Mouse (Mus musculus) ovary, postnatal 10 days (tissue): ENCODE measurements at regions not wholly inside any gene's neighbourhood (a gene's known extent, or its start where the extent isn't known, plus 50 kb on each side); places are given as distances from the start of the nearest gene placed in this dataset.

ENCODE experiments used
- DNase-seq: peaks from one replicate; pipeline ENCODE4 v3.0.0; 2022; ENCODE audit warnings: low spot score

DNA sequence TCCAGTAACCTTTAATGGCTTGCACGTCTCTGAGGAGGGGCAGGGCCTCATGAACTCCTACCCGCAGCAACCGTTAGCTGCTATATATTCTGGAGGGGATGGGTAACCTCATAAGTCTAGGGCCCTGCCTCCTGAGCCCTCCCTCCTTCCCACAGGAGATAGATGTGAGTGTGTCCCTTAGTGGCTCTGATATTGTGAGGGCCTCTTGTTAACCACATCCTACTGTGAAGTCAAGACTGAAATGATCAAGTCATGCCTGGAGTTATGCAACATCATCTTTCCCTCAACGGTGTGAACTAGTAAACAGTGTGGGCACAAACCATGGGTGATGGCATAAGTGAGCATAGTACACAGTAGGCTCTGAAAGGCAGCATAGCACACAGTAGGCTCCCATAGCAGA is 255.8 kb upstream of the Sdk2 start:
- DNase-seq, result no peak

DNA sequence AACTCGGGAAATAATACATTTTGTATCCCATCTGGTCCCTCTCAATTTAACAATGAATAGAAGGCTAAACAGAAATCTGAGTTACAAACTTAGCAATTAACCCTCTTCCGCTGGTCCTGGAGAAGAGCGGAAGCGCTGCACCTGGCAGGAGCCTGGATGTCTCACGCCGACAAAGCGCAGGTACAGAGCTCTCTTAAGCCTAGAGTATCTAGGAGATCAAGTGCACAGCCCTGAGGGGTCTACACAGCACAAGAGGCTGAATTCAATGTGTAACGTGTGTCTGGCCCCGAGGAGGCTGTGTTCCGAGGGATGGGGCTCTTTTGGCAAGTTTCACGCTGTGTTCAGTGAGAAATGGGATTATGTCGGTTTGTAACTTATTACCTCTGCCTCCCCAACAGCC is 255.1 kb upstream of the Sdk2 start:
- DNase-seq, result no peak

DNA sequence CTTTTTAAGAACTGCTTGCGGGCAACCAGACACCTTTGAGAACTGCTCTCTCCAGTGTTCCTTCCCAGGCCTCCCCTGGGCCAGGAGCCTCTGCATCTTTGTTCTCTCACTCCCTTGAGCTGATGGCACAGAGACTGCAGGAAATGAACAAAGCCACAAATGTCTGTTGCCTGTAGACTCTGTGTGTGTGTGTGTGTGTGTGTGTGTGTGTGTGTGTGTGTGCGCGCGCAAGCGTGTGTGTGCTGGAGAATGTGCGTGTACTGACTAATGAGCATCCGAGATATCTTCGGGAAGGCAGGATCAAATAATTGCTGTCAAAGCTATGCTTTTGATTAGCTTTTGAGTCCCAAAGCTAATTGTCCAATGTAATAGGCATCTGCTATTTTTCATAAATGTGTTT is 254.7 kb upstream of the Sdk2 start:
- DNase-seq, result no peak

DNA sequence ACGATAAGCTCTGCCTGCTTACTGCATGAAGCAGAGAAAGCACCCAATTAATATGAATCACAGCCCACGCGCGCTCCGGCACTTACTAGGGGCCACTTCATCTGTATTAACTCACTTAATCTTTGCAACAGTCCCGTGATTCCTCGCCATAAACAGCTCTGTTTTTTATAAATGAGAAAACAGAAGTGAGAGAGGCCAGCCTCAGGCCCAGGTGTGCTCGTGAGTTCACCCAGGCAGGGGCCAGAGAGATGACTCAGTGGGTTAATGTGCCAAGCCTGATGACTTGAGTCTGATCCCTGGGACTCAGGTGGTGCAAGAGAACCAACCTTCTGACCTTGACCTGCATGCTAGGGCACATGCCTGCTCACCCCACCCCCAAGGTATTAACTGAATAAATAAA is 248.4 kb upstream of the Sdk2 start:
- DNase-seq, result no peak

DNA sequence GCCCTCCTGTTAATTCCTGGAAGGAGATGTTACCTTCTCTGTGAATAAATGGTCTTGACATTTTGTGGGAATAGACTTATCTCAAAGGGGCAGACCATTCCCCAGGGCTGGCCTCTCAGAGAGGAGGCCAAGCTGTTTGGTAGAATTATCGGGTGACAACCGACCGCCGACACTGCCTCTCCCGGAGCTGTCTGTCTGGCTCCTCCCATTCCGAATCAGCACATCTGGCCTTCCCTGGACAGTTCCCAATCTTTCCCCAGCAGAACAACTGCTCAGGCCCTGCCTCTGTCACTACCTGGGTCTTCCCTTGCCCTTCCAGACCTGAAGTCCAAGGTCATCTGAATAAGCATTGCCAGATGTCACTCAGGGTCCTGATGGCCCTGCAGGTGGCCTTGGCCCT is 246.8 kb upstream of the Sdk2 start:
- DNase-seq, result no peak

DNA sequence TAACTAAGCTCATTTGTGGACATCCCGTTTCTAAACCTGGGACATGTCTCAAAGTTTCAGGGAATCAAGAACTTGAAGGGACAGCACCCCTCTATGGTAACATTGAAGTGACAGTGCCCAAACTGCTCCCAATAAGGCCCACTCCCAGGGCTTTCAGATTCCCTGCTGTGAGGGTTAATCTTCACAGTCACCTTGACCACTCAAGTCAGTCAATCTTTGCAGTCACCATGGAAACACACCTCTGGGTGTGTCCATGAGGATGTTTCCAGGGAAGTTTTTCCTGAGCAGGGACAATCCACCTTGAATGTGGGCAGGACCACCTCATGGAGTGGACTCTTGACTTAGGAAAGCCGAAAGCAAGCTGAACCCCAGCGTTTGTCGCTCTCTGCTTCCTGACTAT is 244.8 kb upstream of the Sdk2 start:
- DNase-seq, result no peak

DNA sequence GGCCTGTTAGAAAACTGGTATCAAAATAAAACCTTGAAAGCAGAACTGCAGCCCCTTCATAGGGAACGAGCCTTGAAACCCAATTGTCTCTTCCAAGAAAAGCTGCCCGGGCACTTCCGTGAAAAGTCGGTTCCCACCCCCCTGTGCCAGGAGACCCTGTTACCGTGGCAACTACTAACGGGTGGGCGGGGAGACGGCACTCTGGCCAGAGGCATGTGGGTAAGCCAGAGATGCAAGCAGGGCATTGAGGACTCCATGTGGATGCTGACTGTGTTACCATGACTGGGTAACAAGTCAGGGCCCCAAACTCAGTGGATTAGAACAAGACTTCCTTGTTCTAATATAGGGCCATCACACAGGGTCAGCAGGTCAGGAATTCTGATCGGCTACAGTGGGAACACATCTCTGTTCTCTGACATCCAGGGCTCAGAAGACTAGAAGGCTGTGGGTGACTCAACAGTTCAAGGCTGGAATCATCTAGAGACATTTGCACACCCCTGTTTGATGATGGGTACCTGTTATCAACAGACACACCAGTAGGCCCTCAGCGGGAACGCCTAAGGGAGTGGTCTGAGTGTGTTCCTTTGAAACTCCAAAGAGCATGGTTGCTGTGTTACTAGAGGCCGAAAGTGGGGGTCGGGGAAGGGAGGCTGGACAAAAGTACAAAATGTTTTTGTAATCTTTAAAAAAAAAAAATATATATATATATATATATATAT is 236.9 kb upstream of the Sdk2 start:
- no peak for DNase-seq

DNA sequence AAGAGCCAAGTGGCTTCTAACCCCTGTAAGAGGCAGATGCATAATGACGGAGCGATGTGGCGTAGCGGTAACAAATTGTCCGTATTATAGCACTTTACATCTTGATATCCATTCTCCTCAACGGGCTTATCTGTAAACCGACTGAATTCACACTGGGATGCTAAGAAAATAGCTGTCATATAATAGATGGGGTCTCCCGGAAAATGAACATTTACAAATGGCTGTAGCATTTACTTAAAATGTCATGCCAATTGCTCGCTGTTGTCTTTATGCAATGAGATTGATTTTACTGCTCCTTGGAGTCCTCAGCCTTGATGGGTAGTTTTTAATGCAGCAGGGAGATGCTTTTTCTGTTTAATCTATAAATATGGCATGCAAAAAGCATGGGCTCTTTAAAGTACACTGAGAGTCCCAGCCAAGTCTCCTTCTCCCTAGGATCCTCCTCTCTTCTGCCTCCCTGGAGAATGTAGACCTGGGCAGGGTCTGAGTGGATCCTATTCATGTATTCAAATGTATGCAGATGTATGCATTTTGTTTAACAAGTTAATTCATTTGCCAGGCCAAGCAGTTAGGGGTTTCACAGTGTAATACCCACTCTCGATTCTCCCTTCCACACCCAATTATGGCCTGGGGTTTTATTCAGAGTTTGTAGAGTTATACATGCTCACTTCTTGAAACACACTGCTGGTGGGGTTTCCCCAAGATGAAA is 233.9 kb upstream of the Sdk2 start:
- DNase-seq, result no peak

DNA sequence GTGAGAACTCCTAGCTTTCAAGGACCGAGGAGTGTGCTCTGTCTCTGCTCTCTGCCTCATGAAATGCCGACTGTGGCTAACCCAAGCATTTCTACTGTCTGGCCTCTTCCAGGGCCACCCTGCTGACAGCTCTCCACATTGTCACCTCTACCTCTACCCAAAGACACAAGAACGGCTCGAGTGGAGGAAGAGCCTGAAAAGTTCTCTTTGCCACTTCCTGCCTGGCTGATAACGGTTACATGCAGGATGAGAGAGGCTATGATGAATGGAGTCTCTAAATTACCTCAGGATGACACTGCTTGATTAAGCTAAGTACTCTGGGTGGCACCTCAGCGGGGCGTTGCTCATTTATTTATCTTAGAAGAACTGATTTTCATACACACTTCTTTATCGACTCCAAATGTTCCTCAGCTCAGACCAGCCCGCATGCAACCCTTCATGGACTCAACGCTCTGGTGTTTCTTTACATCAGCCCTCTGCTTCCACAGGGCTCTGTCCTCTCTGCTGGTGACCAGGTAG is 230.0 kb upstream of the Sdk2 start:
- DNase-seq, result no peak

DNA sequence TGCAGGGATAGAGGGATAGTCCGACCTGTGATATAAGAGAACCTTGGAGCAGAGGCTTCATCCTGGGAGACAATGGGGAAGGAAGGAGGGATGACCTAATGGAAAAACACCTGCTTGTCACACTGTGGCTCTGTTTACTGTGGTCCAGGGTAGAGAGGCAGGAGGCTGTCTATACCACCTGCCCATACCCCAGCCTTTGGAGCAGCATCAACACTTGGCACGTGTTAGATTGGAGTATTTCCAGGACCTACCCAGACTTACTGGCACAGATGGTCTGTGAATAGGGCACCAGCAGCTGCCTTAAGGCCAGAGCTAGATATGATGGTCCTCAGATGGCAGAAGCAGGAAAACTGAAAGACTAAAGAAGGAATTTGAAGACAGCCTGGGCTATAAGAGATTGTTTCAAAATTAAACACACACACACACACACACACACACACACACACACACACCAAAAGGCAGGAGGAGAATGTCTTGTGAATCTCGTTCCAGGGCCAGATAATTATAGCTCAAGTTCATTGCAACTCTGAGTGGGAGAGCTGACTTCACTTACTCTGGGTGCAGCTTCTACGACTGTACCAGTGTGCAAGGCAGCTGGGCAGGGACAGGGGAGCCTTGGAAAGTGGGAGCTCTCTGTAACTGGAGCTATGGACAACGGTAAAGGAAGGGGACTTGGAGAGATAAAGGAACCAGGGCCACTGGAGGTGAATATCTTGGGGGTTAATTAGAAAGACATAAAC is 227.8 kb upstream of the Sdk2 start:
- DNase-seq, result no peak

DNA sequence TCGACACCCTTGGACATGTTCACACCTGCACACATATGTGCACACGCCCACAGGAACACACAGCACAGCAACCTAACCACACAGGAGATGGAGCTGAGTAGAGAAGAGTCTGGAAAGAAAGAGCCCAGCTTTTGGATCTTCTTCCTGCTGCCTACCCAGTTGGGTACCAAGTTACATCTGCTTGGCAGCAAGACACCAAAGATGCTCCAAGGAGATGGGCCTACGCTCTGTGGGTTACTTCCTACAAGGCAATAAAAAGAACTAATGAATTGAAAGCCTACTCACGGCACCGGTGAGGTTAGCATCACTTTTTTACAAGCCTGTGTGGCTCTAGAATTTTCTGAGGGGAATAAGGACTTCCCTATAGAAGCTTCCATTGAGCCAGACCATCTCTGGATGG is 224.4 kb upstream of the Sdk2 start:
- no peak for DNase-seq

DNA sequence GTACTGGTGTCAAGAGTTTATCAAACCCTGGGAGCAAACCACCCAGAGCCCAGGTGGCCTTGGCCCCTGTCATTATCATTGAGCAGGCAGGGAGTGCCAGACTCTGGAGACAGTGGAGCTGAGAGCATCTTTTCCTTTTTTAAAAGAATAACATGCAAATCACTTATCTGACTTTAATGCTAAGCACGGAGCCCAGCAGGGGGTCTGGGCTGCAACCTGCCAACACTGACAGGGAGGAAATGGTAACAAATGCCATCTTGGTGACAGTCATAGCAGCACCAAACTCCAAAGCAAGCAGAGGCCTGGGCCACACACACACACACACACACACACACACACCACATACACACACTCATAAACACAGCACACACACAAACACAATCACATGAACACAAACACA is 223.1 kb upstream of the Sdk2 start:
- DNase-seq, result no peak

DNA sequence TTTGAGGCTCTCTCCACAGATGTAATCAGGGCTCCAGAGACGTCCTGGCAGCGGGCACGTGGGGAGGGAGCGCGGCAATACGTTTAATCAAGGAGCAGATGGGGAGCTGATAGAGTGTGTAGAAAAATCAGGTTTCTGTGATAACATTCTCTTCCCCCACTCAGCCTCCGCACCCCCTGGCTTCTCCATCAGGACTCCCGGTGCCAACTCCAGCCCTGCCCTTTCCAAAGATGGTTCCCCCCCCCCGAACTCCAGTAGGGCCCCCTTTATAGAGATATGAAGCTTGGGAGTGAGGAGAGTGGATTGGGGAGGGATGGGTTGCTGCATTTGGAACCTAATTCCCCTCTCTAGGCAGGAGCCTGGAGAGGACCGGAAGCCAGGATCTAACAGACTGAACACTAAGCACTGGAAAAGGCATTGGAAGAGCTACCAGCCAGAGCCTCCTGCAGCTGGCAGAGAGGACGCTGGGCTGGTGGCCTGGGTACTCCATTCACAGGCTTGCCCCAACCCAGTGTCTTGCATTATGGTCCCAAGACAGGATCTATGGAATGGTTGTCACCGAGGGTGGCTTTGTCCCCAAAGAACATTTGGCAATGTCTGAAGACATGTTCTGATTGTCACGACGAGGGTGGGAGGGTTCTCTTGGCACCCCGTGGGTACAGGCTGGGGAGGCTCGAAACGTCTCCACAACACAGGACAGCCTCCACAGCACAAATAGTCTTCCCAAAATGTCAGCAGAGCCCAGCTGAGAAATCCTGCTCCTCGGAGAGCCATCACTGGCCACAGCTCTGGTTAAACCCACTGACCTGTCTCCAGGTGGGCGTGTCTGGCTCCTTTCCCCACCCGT is 218.2 kb upstream of the Sdk2 start:
- no peak for DNase-seq

DNA sequence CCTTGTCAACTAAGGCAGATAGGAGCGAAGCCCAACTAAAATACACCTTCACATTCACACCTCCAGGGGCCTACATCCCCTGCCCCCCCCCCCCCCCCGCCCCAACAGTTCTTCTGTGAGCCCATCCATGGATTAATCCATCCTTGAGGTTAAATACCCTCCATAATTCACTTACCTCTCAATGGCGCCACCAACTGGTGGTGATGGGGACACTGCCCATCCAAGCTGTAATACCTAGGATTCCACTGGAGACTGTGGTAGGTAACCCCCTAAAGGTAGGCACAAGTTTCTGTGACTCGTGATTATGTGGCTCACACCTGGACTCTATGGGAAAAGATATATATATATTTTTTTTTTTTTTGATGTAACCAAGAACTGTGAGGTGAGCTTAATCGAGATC is 216.4 kb upstream of the Sdk2 start:
- peak; percentile 7 for DNase-seq

DNA sequence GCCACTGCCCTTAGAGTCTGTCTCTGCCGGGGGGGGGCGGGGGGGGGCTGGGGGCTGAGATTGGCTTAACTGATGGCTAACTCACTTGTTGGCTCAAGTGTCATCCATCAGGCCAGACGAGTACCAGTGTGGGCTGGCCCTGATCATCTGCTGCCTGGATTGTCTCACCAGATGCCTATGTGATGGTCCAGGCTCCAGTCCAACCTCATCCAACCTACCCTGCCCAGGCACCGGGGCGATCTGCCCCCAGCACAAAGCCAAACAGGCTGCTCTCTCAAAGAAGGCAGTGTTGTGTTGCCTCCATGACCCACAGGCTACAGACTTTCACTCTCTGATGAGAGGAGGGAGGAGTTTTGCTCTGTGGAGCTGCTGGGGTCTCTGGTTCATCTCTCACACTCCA is 215.7 kb upstream of the Sdk2 start:
- DNase-seq, result no peak

DNA sequence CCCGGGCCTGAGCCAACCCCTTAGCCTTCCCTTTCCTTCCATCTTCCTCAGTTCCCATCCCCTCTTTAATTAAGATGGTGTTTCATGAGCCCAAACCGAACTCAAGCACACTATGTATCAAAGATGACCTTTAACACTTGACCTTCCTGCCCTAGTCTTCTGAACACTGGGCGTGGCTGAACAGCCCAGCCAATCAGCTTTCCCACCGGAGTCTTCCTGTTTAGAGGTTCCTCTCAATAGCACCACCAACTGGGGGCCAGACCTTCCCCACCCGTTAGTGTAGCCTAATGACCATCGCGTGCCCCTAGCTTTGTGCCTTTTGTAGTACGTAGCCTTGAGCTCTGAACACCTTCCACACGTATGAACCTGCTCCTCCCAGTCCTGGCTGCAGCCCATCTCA is 215.0 kb upstream of the Sdk2 start:
- DNase-seq, result no peak

DNA sequence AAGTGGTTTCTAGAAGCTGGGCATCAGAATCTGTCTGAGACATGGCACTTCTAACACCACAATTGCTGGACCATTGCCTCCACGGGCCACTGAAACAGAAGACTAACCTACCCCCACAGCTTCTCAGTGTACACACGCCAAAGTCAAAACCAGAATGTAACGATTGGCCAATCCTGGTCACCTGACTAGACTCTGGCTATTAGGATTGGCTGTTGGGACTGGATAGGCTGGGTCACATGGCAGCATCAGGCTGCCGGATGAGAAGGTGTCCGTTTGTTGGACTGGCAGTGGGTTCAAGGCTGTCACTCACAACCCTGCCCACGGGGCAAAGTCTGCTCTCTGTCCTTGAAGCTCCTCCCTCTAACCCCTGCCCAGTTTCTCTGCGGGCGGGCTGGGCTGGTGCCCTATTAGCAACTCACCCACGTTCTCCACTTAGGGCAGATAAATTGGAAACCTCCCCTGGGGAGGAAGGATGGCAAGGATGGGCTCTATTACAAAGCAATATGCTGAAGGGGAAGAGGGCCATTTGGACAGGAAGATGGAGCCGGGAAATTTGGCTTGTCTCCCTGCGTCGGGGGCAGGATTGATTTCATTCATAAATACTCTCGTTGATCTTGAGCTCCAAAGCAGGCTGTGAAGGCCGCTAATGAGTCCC is 214.3 kb upstream of the Sdk2 start:
- DNase-seq, result no peak

DNA sequence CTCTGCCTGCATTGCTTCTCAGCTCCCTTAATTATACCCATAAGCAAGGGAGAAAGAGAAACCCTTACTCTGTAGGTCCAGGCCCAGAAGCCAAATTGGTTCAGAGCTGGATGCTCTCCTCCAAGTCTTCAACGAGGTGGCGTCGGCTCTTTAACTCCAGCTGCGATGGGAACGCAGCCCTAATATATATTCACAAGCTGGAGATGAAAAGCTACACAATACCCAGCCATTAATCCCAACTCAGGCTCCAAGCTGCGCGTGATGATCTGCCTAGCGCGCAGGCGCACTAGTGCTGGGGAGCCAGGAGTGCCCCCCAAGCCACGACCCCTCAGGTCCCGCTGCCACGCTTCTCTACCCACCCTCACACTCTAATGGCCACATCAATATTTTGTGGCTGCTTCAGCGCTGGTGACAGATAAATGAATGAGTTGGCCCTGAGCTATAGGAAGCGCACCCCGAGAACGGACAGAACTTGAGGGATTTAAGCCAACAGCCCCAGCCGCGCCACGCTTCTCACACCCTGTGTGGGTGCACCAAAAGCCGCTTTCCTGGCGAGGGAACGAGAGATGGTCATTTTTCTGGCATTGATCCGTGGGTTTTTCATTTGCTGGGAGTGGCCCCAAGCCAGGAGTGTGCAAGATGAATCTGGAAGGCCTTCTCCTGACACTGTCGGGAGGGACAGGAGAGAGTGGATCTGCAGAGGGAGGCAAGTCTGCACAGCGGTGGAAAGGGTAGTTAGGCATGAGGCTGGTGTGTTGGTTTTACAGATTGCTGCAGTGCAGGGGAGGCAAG is 210.9 kb upstream of the Sdk2 start:
- no peak for DNase-seq

DNA sequence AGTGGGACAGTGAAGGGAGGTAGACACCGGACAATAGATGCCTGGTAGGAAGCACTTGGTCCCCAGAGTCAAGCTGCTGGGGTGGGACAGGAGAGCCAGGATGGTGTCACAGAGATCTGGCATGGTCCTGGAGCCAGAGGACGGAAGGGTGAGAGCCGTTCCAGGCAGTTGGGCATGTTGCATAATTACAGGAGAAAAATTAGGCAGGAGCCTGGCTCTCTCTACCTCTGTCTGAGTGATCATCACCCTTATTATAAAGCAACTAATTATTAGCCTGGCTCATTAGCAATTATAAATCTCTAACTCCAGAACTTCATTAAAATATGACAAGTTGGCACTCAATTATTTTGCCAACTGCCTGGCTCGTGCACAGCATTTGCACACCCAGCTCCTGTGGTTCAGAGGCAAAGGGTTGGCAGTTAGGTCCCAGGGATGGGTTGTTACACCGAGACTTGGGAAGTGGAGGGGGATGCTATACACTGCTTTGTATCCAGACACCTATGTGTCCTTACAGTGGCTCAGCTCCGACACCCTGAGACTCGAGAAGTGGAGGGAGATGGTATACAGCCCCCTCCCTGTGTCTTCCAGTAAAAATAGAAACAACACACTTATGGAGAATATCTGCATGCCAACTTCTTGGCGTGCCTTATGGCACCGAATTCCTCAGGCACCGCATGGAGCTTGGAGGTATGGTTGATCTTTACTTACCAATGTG is 203.7 kb upstream of the Sdk2 start:
- DNase-seq, result no peak

DNA sequence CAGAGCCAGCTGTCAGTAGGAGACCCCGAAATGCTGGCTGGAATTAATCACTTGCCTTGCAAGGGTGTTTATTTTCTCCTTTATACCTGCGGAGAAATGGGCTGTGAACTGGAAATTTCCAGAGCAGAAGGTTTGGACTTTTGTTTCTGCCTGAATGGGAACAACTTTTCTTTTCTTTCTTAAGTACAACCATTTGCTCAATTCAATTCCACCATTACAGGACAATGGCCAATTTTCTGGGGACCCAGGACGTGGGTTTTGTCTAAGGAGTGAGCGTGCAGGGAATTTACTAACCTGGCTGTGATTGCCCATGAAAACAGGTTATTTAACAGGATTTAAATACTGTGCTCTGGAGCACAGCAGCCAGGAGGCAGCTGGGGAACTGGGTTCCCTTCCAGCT is 195.1 kb upstream of the Sdk2 start:
- DNase-seq, result no peak
